Mouse (Mus musculus) heart, adult 2 months (tissue): ENCODE data around the gene Gak. TPM values are rescaled to one million over a fixed set of nuclear protein-coding genes. Genes with fewer than 3 reads are reported as not detected.

Source experiments
- DNase-seq, 2 experiments: peaks; one replicate each; pipeline ENCODE4 v3.0.0; 2021
- H3K27ac ChIP-seq: fragments of 200-600 bp; 2 replicates; pipeline ENCODE4 v1.8.1; 2022
- H3K27me3 ChIP-seq: fragments of 200-500 bp; 2 replicates; pipeline ENCODE4 v1.6.1; 2012; ENCODE audit warnings: mild to moderate bottlenecking, low read length, inconsistent platforms, mixed read lengths; ENCODE audit not compliant: control insufficient read depth, insufficient read depth
- H3K36me3 ChIP-seq: fragments of 200-500 bp; 2 replicates; pipeline ENCODE4 v1.6.1; 2012; ENCODE audit warnings: low read length, inconsistent platforms; ENCODE audit not compliant: control insufficient read depth, insufficient read depth
- H3K4me1 ChIP-seq: fragments of 200-500 bp; 2 replicates; pipeline ENCODE4 v1.6.1; 2011; ENCODE audit warnings: low read length; ENCODE audit not compliant: control insufficient read depth, insufficient read depth
- H3K4me3 ChIP-seq: fragments of 200-600 bp; 2 replicates; pipeline ENCODE4 v1.8.1; 2022
- H3K79me2 ChIP-seq: fragments of 200-500 bp; replicated peaks from 2 replicates; pipeline ENCODE4 v1.6.1; 2012; ENCODE audit warnings: mild to moderate bottlenecking, inconsistent platforms, low read length, moderate library complexity, mixed read lengths; ENCODE audit not compliant: control insufficient read depth, insufficient read depth
- H3K9ac ChIP-seq: fragments of 200-500 bp; 2 replicates; pipeline ENCODE4 v1.6.1; 2012; ENCODE audit warnings: low read depth, mild to moderate bottlenecking, control low read depth, inconsistent platforms, low read length, mixed read lengths
- CTCF ChIP-seq: fragments of 200-600 bp; IDR thresholded peaks from 2 replicates; pipeline ENCODE4 v1.8.1; 2022; ENCODE audit warnings: antibody characterized with exemption, mild to moderate bottlenecking, moderate library complexity
- EP300 ChIP-seq: fragments of 200-500 bp; IDR thresholded peaks from 2 replicates; pipeline ENCODE4 v1.6.1; 2011; ENCODE audit warnings: low read depth, low read length, control low read depth; ENCODE audit not compliant: insufficient read depth
- POLR2A ChIP-seq: fragments of 200-500 bp; IDR thresholded peaks from 2 replicates; pipeline ENCODE4 v1.6.1; 2011; ENCODE audit warnings: mild to moderate bottlenecking, low read depth, low read length, control low read depth; ENCODE audit not compliant: insufficient read depth
- WGBS: fragments of 180-500 bp; shearing (Covaris S2); methylation state at CpG from one replicate; pipeline ENCODE4 v1.1.7; 2018; 5-methylcytosine and 5-hydroxymethylcytosine counted together
- intact Hi-C: fragments of 180-260 bp; cut with DNase I; formaldehyde crosslinking; loops from one replicate; pipeline ENCODE4 v1.15.1; 2025
- polyA plus RNA-seq: library from polyadenylated mRNA; depleted of rRNA; stranded (reverse); fragments of >200 nt; gene quantifications from 2 replicates; pipeline ENCODE4 v1.2.3, GENCODE M21; 2012; rRNA removed
- total RNA-seq, 2 experiments: library from RNA; stranded (reverse); gene quantifications; 2 replicates each; pipeline ENCODE4 v1.2.3; 2021

The Gak gene
- total and polyA plus RNA-seq, 3 experiments = 19.6 to 23.3 (median 20.4) TPM

DNA sequence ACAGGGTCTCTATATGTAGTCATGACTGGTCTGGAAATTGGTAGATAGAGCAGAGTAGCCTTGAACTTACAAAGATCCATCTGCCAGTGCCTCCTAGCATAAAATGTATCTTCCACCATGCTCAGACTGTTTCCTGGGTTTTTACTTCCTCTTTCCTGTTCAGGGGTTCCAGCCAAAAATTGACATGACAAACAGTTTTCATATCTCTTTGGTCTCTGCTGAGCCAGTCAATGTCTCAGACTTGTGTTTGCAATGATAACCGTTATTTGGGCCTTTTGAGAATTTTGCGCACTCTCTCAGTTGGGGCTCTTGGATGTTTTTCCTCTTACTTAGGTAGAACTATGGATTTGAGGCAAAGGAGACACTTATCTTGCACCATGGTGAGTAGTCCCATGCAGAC is 95.4 kb downstream of the Gak start:
- intact Hi-C loops = no loop called here
- no peaks in the 10 kb centered on the region for H3K79me2 ChIP-seq
- no peak overlapping the region for H3K27ac ChIP-seq
- no peak overlapping the region for H3K4me3 ChIP-seq
- H3K4me1 ChIP-seq = no peaks in the 10 kb centered on the region
- H3K9ac ChIP-seq = no peak overlapping the region
- WGBS = 90% methylated on average over 2 of the region's 2 CpGs
- H3K27me3 ChIP-seq = no peaks in the 10 kb centered on the region
- no peak for TF ChIP-seq POLR2A
- no peak for TF ChIP-seq CTCF
- TF ChIP-seq EP300 = no peak
- no peaks in the 10 kb centered on the region for H3K36me3 ChIP-seq
- no peak for DNase-seq

DNA sequence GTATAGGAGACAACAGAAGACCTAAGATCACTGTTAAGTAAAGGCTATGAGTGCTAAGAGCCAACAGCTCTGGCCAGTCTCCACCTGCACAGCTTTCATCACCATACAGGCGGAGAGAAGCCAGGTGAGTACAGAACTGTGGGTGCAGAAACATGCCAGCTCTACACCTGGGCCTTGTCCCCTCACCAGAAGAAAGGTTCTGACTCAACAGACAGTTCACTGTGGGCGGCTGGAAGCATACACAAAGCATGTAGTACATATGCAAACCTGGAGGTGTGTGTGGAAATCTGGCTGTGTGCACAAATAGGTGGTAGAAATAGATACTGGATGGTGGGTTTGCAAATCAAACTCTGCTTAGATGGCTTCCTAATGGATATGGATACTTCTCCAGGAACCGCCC is 107.0 kb downstream of the Gak start:
- H3K27ac ChIP-seq = no peak overlapping the region
- 77% methylated on average over 3 of the region's 3 CpGs for WGBS
- no peak for DNase-seq
- intact Hi-C loops = no loop called here
- H3K4me3 ChIP-seq = no peak overlapping the region
- H3K9ac ChIP-seq = no peak overlapping the region
- H3K36me3 ChIP-seq = no peaks in the 10 kb centered on the region
- no peaks in the 10 kb centered on the region for H3K27me3 ChIP-seq
- no peak for TF ChIP-seq CTCF
- TF ChIP-seq EP300 = no peak
- TF ChIP-seq POLR2A = no peak
- no peaks in the 10 kb centered on the region for H3K4me1 ChIP-seq
- no peaks in the 10 kb centered on the region for H3K79me2 ChIP-seq

DNA sequence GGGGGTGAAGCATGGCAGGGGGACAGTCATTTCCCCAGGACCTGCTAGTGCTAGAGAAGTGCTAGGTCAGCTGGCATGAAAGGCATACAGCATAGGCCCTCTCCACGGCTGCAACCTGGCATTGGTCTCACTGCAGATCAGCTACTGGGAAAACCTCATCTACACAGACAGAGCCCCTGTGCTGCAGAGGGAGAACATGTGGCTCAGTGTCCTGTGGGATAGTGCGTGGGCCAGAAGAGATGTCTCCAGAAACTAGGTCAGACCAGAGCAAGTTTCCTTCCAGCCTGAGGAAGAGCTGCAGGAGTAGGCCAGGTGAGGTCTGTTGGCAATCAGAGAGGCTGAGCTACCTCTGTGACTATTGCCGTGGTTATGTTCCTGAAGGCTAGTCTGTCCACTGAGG is 107.7 kb downstream of the Gak start:
- H3K9ac ChIP-seq = no peak overlapping the region
- H3K4me1 ChIP-seq = no peaks in the 10 kb centered on the region
- no peak for DNase-seq
- no peak overlapping the region for H3K27ac ChIP-seq
- H3K4me3 ChIP-seq = no peak overlapping the region
- H3K79me2 ChIP-seq = no peaks in the 10 kb centered on the region
- WGBS = 75% methylated on average over 3 of the region's 3 CpGs
- intact Hi-C loops = no loop called here
- TF ChIP-seq CTCF (no peak), POLR2A (no peak)
- no peaks in the 10 kb centered on the region for H3K27me3 ChIP-seq
- H3K36me3 ChIP-seq = no peaks in the 10 kb centered on the region

DNA sequence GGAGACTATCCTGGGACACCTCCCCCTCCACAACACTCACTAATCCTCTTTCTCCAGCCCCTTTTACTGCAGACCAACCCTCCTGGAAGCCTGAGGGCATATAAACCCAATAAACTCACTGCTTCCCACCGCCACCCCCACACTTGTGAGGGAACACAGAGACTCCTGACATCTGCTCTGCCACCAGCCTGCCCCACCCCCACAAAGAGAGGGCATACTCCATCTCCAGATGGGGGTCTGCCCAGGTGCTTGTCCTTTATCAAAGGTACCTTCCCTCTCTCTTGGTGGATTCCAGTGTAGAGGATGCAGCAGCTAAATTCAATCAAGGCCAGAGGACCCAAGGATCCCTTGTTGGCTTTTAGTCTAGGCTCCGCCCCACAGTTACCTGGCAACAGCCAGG is 108.5 kb downstream of the Gak start:
- TF ChIP-seq CTCF = no peak
- TF ChIP-seq EP300 = no peak
- TF ChIP-seq POLR2A = no peak
- Histone ChIP-seq H3K4me3 (no peak overlapping the region), H3K4me1 (no peaks in the 10 kb centered on the region), H3K27ac (no peak overlapping the region), H3K79me2 (no peaks in the 10 kb centered on the region), H3K36me3 (no peaks in the 10 kb centered on the region), H3K9ac (no peak overlapping the region), H3K27me3 (no peaks in the 10 kb centered on the region)
- DNase-seq = no peak
- 77% methylated on average over 2 of the region's 2 CpGs for WGBS
- intact Hi-C loops = no loop called here

DNA sequence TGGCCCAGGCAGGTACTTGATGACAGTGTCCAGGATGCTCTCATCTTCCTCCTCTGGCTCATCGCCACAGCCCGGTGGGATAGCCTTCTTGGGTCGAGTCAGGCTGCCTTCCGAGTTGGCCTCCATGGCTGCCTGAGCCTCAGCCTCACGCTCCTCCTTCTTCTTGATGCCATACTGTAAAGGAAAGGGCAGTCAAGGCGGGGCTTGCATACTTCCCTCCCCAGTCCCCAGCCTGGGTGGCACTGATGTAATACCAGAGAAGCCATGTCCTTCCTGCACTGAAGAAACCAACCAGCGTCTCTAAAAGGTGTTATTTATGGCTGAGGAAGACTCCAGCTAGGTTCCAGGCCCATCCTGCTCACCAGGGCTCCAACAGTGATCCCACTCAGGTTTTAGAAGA is 109.4 kb downstream of the Gak start:
- DNase-seq = no peak
- Histone ChIP-seq H3K4me3 (no peak overlapping the region), H3K79me2 (no peaks in the 10 kb centered on the region), H3K36me3 (no peaks in the 10 kb centered on the region), H3K4me1 (no peaks in the 10 kb centered on the region), H3K27me3 (no peaks in the 10 kb centered on the region), H3K27ac (no peak overlapping the region), H3K9ac (no peak overlapping the region)
- WGBS = 68% methylated on average over 7 of the region's 7 CpGs
- no peak for TF ChIP-seq POLR2A
- no peak for TF ChIP-seq EP300
- intact Hi-C loops = no loop called here

Other genes starting within 250 kb of the Gak start
- not detected for gene Pde6b, start 241.4 kb downstream of the Gak start, total RNA-seq
- gene Pde6b, start 241.4 kb downstream of the Gak start, polyA plus RNA-seq = not detected in 2 replicates
- 1,000 to 10,000 TPM in 1 of 2 experiments, 100 to 1,000 TPM in 1; 914 to 1,090 TPM for gene Atp5k, start 195.3 kb downstream of the Gak start, total RNA-seq
- 320 TPM in 2 replicates for gene Atp5k, start 195.3 kb downstream of the Gak start, polyA plus RNA-seq
- 1 to 10 TPM; 1.1 to 1.7 TPM for gene Mfsd7a, start 180.9 kb downstream of the Gak start, total RNA-seq
- 4.5 and 5.3 TPM in 2 replicates for gene Mfsd7a, start 180.9 kb downstream of the Gak start, polyA plus RNA-seq
- 10 to 100 TPM; 31.2 to 32.7 TPM for gene Pcgf3, start 168.5 kb downstream of the Gak start, total RNA-seq
- 7.5 and 14.8 TPM in 2 replicates for gene Pcgf3, start 168.5 kb downstream of the Gak start, polyA plus RNA-seq
- gene Cplx1, start 79.7 kb downstream of the Gak start, total RNA-seq = under 1 TPM in 1 of 2 experiments, not detected in 1; 0.36 TPM
- 0.45 and 0.88 TPM in 2 replicates for gene Cplx1, start 79.7 kb downstream of the Gak start, polyA plus RNA-seq
- 1 to 10 TPM; 8.3 to 9.6 TPM for gene Tmem175, start within 50 bp of the Gak start, total RNA-seq
- 26.1 and 36.0 TPM in 2 replicates for gene Tmem175, start within 50 bp of the Gak start, polyA plus RNA-seq
- gene Idua, start 30.6 kb upstream of the Gak start, total RNA-seq = 10 to 100 TPM; 21.7 to 23.2 TPM
- 30.4 and 33.3 TPM in 2 replicates for gene Idua, start 30.6 kb upstream of the Gak start, polyA plus RNA-seq
- 1 to 10 TPM; 5.0 to 6.6 TPM for gene Dgkq, start 39.9 kb upstream of the Gak start, total RNA-seq
- 9.2 and 15.6 TPM in 2 replicates for gene Dgkq, start 39.9 kb upstream of the Gak start, polyA plus RNA-seq
- gene Slc26a1, start 45.8 kb upstream of the Gak start, total RNA-seq = not detected
- 0.06 and 0.12 TPM in 2 replicates for gene Slc26a1, start 45.8 kb upstream of the Gak start, polyA plus RNA-seq
- gene Fgfrl1, start 62.6 kb upstream of the Gak start, total RNA-seq = 10 to 100 TPM; 17.6 to 21.6 TPM
- 33.5 and 36.5 TPM in 2 replicates for gene Fgfrl1, start 62.6 kb upstream of the Gak start, polyA plus RNA-seq
- not detected for gene Rnf212, start 145.2 kb upstream of the Gak start, total RNA-seq
- not detected in 2 replicates for gene Rnf212, start 145.2 kb upstream of the Gak start, polyA plus RNA-seq
- not detected for gene Tmed11, start 165.6 kb upstream of the Gak start, total RNA-seq
- gene Tmed11, start 165.6 kb upstream of the Gak start, polyA plus RNA-seq = not detected in 2 replicates
- not detected for gene Vmn2r8, start 179.1 kb upstream of the Gak start, total RNA-seq
- not detected in 2 replicates for gene Vmn2r8, start 179.1 kb upstream of the Gak start, polyA plus RNA-seq
- gene Vmn2r9, start 222.8 kb upstream of the Gak start, total RNA-seq = not detected
- gene Vmn2r9, start 222.8 kb upstream of the Gak start, polyA plus RNA-seq = not detected in 2 replicates